8 mouse cellular contexts compared by ENCODE assay signal in the genomic region with DNA sequence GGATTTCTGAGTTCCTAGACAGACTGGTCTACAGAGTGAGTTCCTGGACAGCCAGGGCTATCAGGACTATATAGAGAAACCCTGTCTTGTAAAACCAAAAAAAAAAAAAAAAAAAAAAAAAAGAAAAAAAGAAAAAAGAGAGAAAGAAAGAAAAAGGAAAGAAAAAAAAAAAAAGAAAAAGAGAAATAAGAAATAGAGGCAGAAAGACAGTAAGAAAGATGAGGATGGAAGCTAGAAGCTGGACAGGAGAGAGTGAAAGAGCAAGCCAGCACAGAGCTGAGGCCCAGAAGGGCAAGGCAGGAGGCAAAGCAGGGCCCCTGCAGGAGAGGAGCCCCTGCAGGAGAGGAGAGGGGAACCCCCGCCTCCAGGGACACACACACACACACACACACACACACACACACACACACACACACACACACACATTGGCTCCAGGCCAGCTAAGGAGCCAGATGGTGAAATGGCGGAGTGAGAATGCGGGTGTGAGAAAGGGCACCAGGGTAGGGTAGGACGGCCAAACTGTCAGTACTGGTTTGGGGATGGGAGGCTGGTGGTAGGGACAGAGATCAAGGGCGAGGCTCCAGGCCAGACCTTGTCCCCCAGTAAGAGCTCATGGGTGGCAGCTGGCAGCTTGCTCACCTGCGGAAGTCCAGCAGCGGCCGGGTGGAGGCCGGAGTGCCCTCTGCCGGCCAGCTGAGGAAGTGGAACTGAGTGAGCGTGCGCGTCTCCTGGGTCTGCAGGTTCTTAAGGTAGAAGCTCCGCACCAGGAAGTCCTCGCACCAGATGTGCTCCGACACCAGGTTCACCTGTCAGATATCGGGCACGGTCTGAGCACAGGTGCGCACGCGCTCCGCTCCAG. TPM values are rescaled to one million over a fixed set of nuclear protein-coding genes. Genes with fewer than 3 reads are reported as not detected.
DNase-seq lines count a peak whose midpoint lies in the region; ATAC-seq lines count a peak whose summit lies in the region.

No protein-coding gene starts in this region.

- peaks cover 32% of the 10 kb centered on the region for H3K4me1 ChIP-seq in embryonic facial prominence, embryonic 10.5 days
- peaks cover 33% of the 10 kb centered on the region for H3K4me1 ChIP-seq in heart, embryonic 10.5 days
- peaks cover 13% of the 10 kb centered on the region for H3K4me1 ChIP-seq in lung, embryonic 16.5 days (replicated peaks; ENCODE audit: control insufficient read depth, insufficient read depth, low read length)

- ATAC-seq in lung, embryonic 16.5 days (ENCODE audit: low read depth) = peak; percentile 46

- H3K27ac ChIP-seq in embryonic facial prominence, embryonic 10.5 days (replicated peaks) = no peak overlapping the region
- peak overlapping the region; percentile 45 for H3K27ac ChIP-seq in heart, embryonic 10.5 days
- no peak overlapping the region for H3K27ac ChIP-seq in lung, embryonic 16.5 days (ENCODE audit: low read length)

- peak; percentile 93 for DNase-seq in A20 (ENCODE audit: low read depth, low spot score)
- peak; percentile 88 for DNase-seq in adrenal gland, postnatal 10 days
- peak; percentile 86 for DNase-seq in embryonic facial prominence, embryonic 10.5 days (ENCODE audit: low spot score)
- peak; percentile 94 for DNase-seq in heart, embryonic 10.5 days (ENCODE audit: low spot score)
- peak; percentile 93 for DNase-seq in kidney, adult 9 months
- DNase-seq in ovary, adult 18-20 months (ENCODE audit: low spot score) = peak; percentile 41
- DNase-seq in thymus, postnatal 0 days (ENCODE audit: low spot score) = peak; percentile 83

- H3K9me3 ChIP-seq in embryonic facial prominence, embryonic 10.5 days = no peaks in the 10 kb centered on the region
- H3K9me3 ChIP-seq in heart, embryonic 10.5 days = no peaks in the 10 kb centered on the region
- no peaks in the 10 kb centered on the region for H3K9me3 ChIP-seq in lung, embryonic 16.5 days (ENCODE audit: control insufficient read depth, low read length)

- no peaks in the 10 kb centered on the region for H3K36me3 ChIP-seq in embryonic facial prominence, embryonic 10.5 days (replicated peaks)
- 0 out of 2 replicates have a peak, but pooled peaks cover 4% of the 10 kb centered on the region for H3K36me3 ChIP-seq in heart, embryonic 10.5 days
- H3K36me3 ChIP-seq in lung, embryonic 16.5 days (ENCODE audit: control insufficient read depth, insufficient read depth, low read length) = no peaks in the 10 kb centered on the region

- H3K9ac ChIP-seq in lung, embryonic 16.5 days (ENCODE audit: low read length) = peak overlapping the region; percentile 54

- peak overlapping the region; percentile 37 for H3K4me3 ChIP-seq in embryonic facial prominence, embryonic 10.5 days
- H3K4me3 ChIP-seq in heart, embryonic 10.5 days = peak overlapping the region; percentile 42
- H3K4me3 ChIP-seq in lung, embryonic 16.5 days (ENCODE audit: low read length) = peak overlapping the region; percentile 35

- H3K4me2 ChIP-seq in lung, embryonic 16.5 days (ENCODE audit: low read depth, low read length) = peak overlapping the region; percentile 59

- 7% methylated on average over 22 of the region's 22 CpGs for WGBS in embryonic facial prominence, embryonic 10.5 days
- WGBS in heart, embryonic 10.5 days = 10% methylated on average over 21 of the region's 22 CpGs
- WGBS in lung, embryonic 16.5 days = 3% methylated on average over 21 of the region's 22 CpGs

- peaks cover 19% of the 10 kb centered on the region for H3K27me3 ChIP-seq in embryonic facial prominence, embryonic 10.5 days (replicated peaks; ENCODE audit: low read depth, poor library complexity, severe bottlenecking)
- H3K27me3 ChIP-seq in heart, embryonic 10.5 days (ENCODE audit: insufficient read depth, poor library complexity, severe bottlenecking) = peaks cover 14% of the 10 kb centered on the region
- no peaks in the 10 kb centered on the region for H3K27me3 ChIP-seq in lung, embryonic 16.5 days (ENCODE audit: control insufficient read depth, insufficient read depth, low read depth, low read length)

RNA-seq across cellular contexts. Expression of a gene that starts 13.0 kb away (rescaled TPM):
- total RNA-seq in adrenal gland, postnatal 10 days (2021) = 10 to 100 TPM; 47.9 to 50.3 TPM
- 1.7 and 2.1 TPM in 2 replicates for polyA plus RNA-seq in embryonic facial prominence, embryonic 10.5 days (2016; fragmentation: Nextera tagmentation; extraction: Ambion mirVana)
- polyA plus RNA-seq in heart, embryonic 10.5 days (2016; fragmentation: Nextera tagmentation; extraction: Ambion mirVana) = 0.70 and 0.84 TPM in 2 replicates
- polyA plus RNA-seq in lung, embryonic 16.5 days (2015; fragmentation: Nextera tagmentation; extraction: Ambion mirVana) = 0.63 and 0.78 TPM in 2 replicates
- 0.98 and 1.1 TPM in 2 replicates for polyA plus RNA-seq in thymus, postnatal 0 days (2015; fragmentation: Nextera tagmentation; extraction: Ambion mirVana)

RNA-seq across cellular contexts. Expression of a gene that starts 15.1 kb away (rescaled TPM):
- total RNA-seq in adrenal gland, postnatal 10 days (2021) = 10 to 100 TPM; 40.5 to 45.1 TPM
- 27.0 and 27.5 TPM in 2 replicates for polyA plus RNA-seq in embryonic facial prominence, embryonic 10.5 days (2016; fragmentation: Nextera tagmentation; extraction: Ambion mirVana)
- 24.5 and 32.4 TPM in 2 replicates for polyA plus RNA-seq in heart, embryonic 10.5 days (2016; fragmentation: Nextera tagmentation; extraction: Ambion mirVana)
- 27.6 and 32.7 TPM in 2 replicates for polyA plus RNA-seq in lung, embryonic 16.5 days (2015; fragmentation: Nextera tagmentation; extraction: Ambion mirVana)
- polyA plus RNA-seq in thymus, postnatal 0 days (2015; fragmentation: Nextera tagmentation; extraction: Ambion mirVana) = 14.2 and 14.7 TPM in 2 replicates

RNA-seq across cellular contexts. Expression of a gene that starts 19.4 kb away (rescaled TPM):
- total RNA-seq in adrenal gland, postnatal 10 days (2021) = not detected
- polyA plus RNA-seq in embryonic facial prominence, embryonic 10.5 days (2016; fragmentation: Nextera tagmentation; extraction: Ambion mirVana) = not detected in 2 replicates
- not detected in 2 replicates for polyA plus RNA-seq in heart, embryonic 10.5 days (2016; fragmentation: Nextera tagmentation; extraction: Ambion mirVana)
- not detected in 2 replicates for polyA plus RNA-seq in lung, embryonic 16.5 days (2015; fragmentation: Nextera tagmentation; extraction: Ambion mirVana)
- polyA plus RNA-seq in thymus, postnatal 0 days (2015; fragmentation: Nextera tagmentation; extraction: Ambion mirVana) = 0.78 and 0.96 TPM in 2 replicates

RNA-seq across cellular contexts. Expression of a gene that starts 26.9 kb away (rescaled TPM):
- total RNA-seq in adrenal gland, postnatal 10 days (2021) = 100 to 1,000 TPM; 103 to 109 TPM
- polyA plus RNA-seq in embryonic facial prominence, embryonic 10.5 days (2016; fragmentation: Nextera tagmentation; extraction: Ambion mirVana) = 1.9 and 2.5 TPM in 2 replicates
- not detected in 2 replicates for polyA plus RNA-seq in heart, embryonic 10.5 days (2016; fragmentation: Nextera tagmentation; extraction: Ambion mirVana)
- polyA plus RNA-seq in lung, embryonic 16.5 days (2015; fragmentation: Nextera tagmentation; extraction: Ambion mirVana) = 1.6 and 2.1 TPM in 2 replicates
- polyA plus RNA-seq in thymus, postnatal 0 days (2015; fragmentation: Nextera tagmentation; extraction: Ambion mirVana) = 1.5 and 1.7 TPM in 2 replicates

RNA-seq across cellular contexts. Expression of a gene that starts 31.7 kb away (rescaled TPM):
- total RNA-seq in adrenal gland, postnatal 10 days (2021) = 100 to 1,000 TPM in 1 of 2 experiments, 10 to 100 TPM in 1; 47.1 to 104 TPM
- polyA plus RNA-seq in embryonic facial prominence, embryonic 10.5 days (2016; fragmentation: Nextera tagmentation; extraction: Ambion mirVana) = 14.6 and 16.3 TPM in 2 replicates
- 35.2 and 50.8 TPM in 2 replicates for polyA plus RNA-seq in heart, embryonic 10.5 days (2016; fragmentation: Nextera tagmentation; extraction: Ambion mirVana)
- polyA plus RNA-seq in lung, embryonic 16.5 days (2015; fragmentation: Nextera tagmentation; extraction: Ambion mirVana) = 51.5 and 58.8 TPM in 2 replicates
- polyA plus RNA-seq in thymus, postnatal 0 days (2015; fragmentation: Nextera tagmentation; extraction: Ambion mirVana) = 170 and 193 TPM in 2 replicates

Comparison
In these comparisons a context has a peak if more than half of its experiments do, and no peak if none do; other contexts are left out.
1. DNase-seq: peak in every context shown above with its lines; median percentile 94 in heart, embryonic 10.5 days; 93 in A20; 93 in kidney, adult 9 months; 88 in adrenal gland, postnatal 10 days; 86 in embryonic facial prominence, embryonic 10.5 days; 83 in thymus, postnatal 0 days; 41 in ovary, adult 18-20 months.